Mouse (Mus musculus) limb, embryonic 11.5 days (tissue): ENCODE measurements around the gene Cyp2j13. TPM values are rescaled to one million over a fixed set of nuclear protein-coding genes. Genes with fewer than 3 reads are reported as not detected.
"Not testable (repeated sequence)": the region's sequence is repeated elsewhere in the genome, so short reads cannot be mapped to it uniquely, and the experiment has no call there.

Experiments
- ATAC-seq: fragments of 200-750 bp; cut with Nextera tagmentation; 2 replicates; pipeline ENCODE4 v1.8.0; 2017; ENCODE audit warnings: low read depth; ENCODE audit not compliant: insufficient number of reproducible peaks, low FRiP score, low TSS enrichment
- DNase-seq: peaks from one replicate; pipeline ENCODE4 v3.0.0-alpha.2; 2015; ENCODE audit warnings: low spot score
- H3K27ac ChIP-seq: fragments of 300-500 bp; sonication (generic); replicated peaks from 2 replicates; pipeline ENCODE4 v1.5.1; 2014; ENCODE audit warnings: low read depth, mild to moderate bottlenecking, low read length
- H3K27me3 ChIP-seq: fragments of 300-500 bp; sonication (generic); 2 replicates; pipeline ENCODE4 v1.6.1; 2014; ENCODE audit warnings: mild to moderate bottlenecking, low read length, mixed read lengths; ENCODE audit not compliant: control insufficient read depth, insufficient read depth
- H3K36me3 ChIP-seq: fragments of 300-500 bp; sonication (generic); 2 replicates; pipeline ENCODE4 v1.6.1; 2014; ENCODE audit warnings: mild to moderate bottlenecking, low read length, moderate library complexity, mixed read lengths; ENCODE audit not compliant: control insufficient read depth, insufficient read depth
- H3K4me1 ChIP-seq: fragments of 300-500 bp; sonication (generic); 2 replicates; pipeline ENCODE4 v1.6.1; 2014; ENCODE audit warnings: low read length, mixed read lengths; ENCODE audit not compliant: control insufficient read depth, insufficient read depth
- H3K4me2 ChIP-seq: fragments of 300-500 bp; sonication (generic); 2 replicates; pipeline ENCODE4 v1.6.1; 2014; ENCODE audit warnings: low read depth, mild to moderate bottlenecking, moderate library complexity; ENCODE audit not compliant: severe bottlenecking
- H3K4me3 ChIP-seq: fragments of 300-500 bp; sonication (generic); 2 replicates; pipeline ENCODE4 v1.5.1; 2014; ENCODE audit warnings: low read depth, low read length
- H3K9ac ChIP-seq: fragments of 300-500 bp; sonication (generic); 2 replicates; pipeline ENCODE4 v1.6.1; 2014; ENCODE audit warnings: mild to moderate bottlenecking, low read length
- H3K9me3 ChIP-seq: fragments of 300-500 bp; sonication (generic); 2 replicates; pipeline ENCODE4 v1.6.1; 2016; ENCODE audit warnings: low read length; ENCODE audit not compliant: control insufficient read depth
- WGBS: fragments of 180-500 bp; shearing (Covaris S2); extraction: QIAGEN DNeasy Blood & Tissue Kit; methylation state at CpG from one replicate; pipeline ENCODE4 v1.1.7; 2014; 5-methylcytosine and 5-hydroxymethylcytosine counted together
- polyA plus RNA-seq: library from polyadenylated mRNA; unstranded; fragments of >200 nt; fragmentation: Nextera tagmentation; extraction: Ambion mirVana; gene quantifications from 2 replicates; pipeline ENCODE4 v1.2.1, GENCODE M21; 2014

Cyp2j13 gene
- polyA plus RNA-seq, 1 experiment from 2014 or later: 0.07 TPM

GRCm38 (mm10) chr4:96022803-96023202 is 54.5 kb downstream of the Cyp2j13 start:
- DNase-seq: no peak
- Histone ChIP-seq H3K4me2 (no peak overlapping the region), H3K9ac (no peak overlapping the region), H3K36me3 (no peaks in the 10 kb centered on the region), H3K4me1 (no peaks in the 10 kb centered on the region), H3K27ac (no peak overlapping the region), H3K27me3 (no peaks in the 10 kb centered on the region), H3K9me3 (no peaks in the 10 kb centered on the region), H3K4me3 (no peak overlapping the region)
- no peak for ATAC-seq

GRCm38 (mm10) chr4:96016875-96017274 is 60.5 kb downstream of the Cyp2j13 start:
- no peak overlapping the region for H3K27ac ChIP-seq
- H3K9ac ChIP-seq: no peak overlapping the region
- WGBS: 95% methylated on average over 1 of the region's 1 CpGs
- H3K4me3 ChIP-seq: no peak overlapping the region
- no peak for DNase-seq
- no peaks in the 10 kb centered on the region for H3K9me3 ChIP-seq
- H3K27me3 ChIP-seq: no peaks in the 10 kb centered on the region
- H3K4me1 ChIP-seq: no peaks in the 10 kb centered on the region
- no peak overlapping the region for H3K4me2 ChIP-seq
- no peak for ATAC-seq
- no peaks in the 10 kb centered on the region for H3K36me3 ChIP-seq

GRCm38 (mm10) chr4:95982221-95982620 is 95.1 kb downstream of the Cyp2j13 start:
- 92% methylated on average over 17 of the region's 17 CpGs for WGBS
- H3K9me3 ChIP-seq, H3K27me3 ChIP-seq, H3K4me1 ChIP-seq, H3K27ac ChIP-seq, ATAC-seq, H3K4me2 ChIP-seq, H3K36me3 ChIP-seq, H3K4me3 ChIP-seq, DNase-seq, H3K9ac ChIP-seq: not testable (repeated sequence)

Other genes starting within 250 kb of the Cyp2j13 start
- gene Hook1, start 110.3 kb downstream of the Cyp2j13 start, polyA plus RNA-seq: 16.4 and 19.0 TPM in 2 replicates
- gene Cyp2j12, start 63.6 kb upstream of the Cyp2j13 start, polyA plus RNA-seq: not detected in 2 replicates
- not detected in 2 replicates for gene Cyp2j7, start 159.1 kb upstream of the Cyp2j13 start, polyA plus RNA-seq